Mouse (Mus musculus) limb, embryonic 14.5 days (tissue): Measurements from ENCODE around the gene Sec14l3. TPM values are rescaled to one million over a fixed set of nuclear protein-coding genes. Genes with fewer than 3 reads are reported as not detected.

Experiments
- ATAC-seq: fragments of 200-750 bp; cut with Nextera tagmentation; 2 replicates; pipeline ENCODE4 v1.8.0; 2017; ENCODE audit warnings: low read depth, moderate number of reproducible peaks, moderate TSS enrichment; ENCODE audit not compliant: low FRiP score
- DNase-seq: peaks from one replicate; pipeline ENCODE4 v3.0.0-alpha.2; 2015; ENCODE audit warnings: low spot score
- H3K27ac ChIP-seq: fragments of 300-500 bp; sonication (generic); replicated peaks from 2 replicates; pipeline ENCODE4 v1.5.1; 2014; ENCODE audit warnings: low read depth, mild to moderate bottlenecking, low read length, moderate library complexity, mixed read lengths
- H3K27me3 ChIP-seq: fragments of 300-500 bp; sonication (generic); 2 replicates; pipeline ENCODE4 v1.6.1; 2014; ENCODE audit warnings: low read length, mixed read lengths; ENCODE audit not compliant: control insufficient read depth, insufficient read depth
- H3K36me3 ChIP-seq: fragments of 300-500 bp; sonication (generic); 2 replicates; pipeline ENCODE4 v1.6.1; 2014; ENCODE audit warnings: mild to moderate bottlenecking, low read length, moderate library complexity, mixed read lengths; ENCODE audit not compliant: control insufficient read depth, insufficient read depth
- H3K4me1 ChIP-seq: fragments of 300-500 bp; sonication (generic); 2 replicates; pipeline ENCODE4 v1.6.1; 2014; ENCODE audit warnings: antibody characterized with exemption, low read length, mixed read lengths; ENCODE audit not compliant: control insufficient read depth, insufficient read depth
- H3K4me2 ChIP-seq: fragments of 300-500 bp; sonication (generic); replicated peaks from 2 replicates; pipeline ENCODE4 v1.6.1; 2014; ENCODE audit warnings: low read depth, mild to moderate bottlenecking, low read length, moderate library complexity; ENCODE audit not compliant: severe bottlenecking
- H3K4me3 ChIP-seq: fragments of 300-500 bp; sonication (generic); replicated peaks from 2 replicates; pipeline ENCODE4 v1.5.1; 2014; ENCODE audit warnings: low read length
- H3K9ac ChIP-seq: fragments of 300-500 bp; sonication (generic); 2 replicates; pipeline ENCODE4 v1.6.1; 2014; ENCODE audit warnings: mild to moderate bottlenecking, low read depth, low read length, moderate library complexity; ENCODE audit not compliant: severe bottlenecking
- H3K9me3 ChIP-seq: fragments of 300-500 bp; sonication (generic); 2 replicates; pipeline ENCODE4 v1.6.1; 2016; ENCODE audit warnings: low read length; ENCODE audit not compliant: control insufficient read depth
- POLR2A ChIP-seq: fragments of 200-500 bp; IDR thresholded peaks from 2 replicates; pipeline ENCODE4 v1.8.0; 2012; ENCODE audit warnings: inconsistent platforms, mild to moderate bottlenecking, moderate library complexity, borderline replicate concordance; ENCODE audit not compliant: insufficient read depth, insufficient read length; ENCODE audit errors: extremely low read depth
- WGBS: fragments of 180-500 bp; shearing (Covaris S2); extraction: QIAGEN DNeasy Blood & Tissue Kit; methylation state at CpG from one replicate; pipeline ENCODE4 v1.1.7; 2014; 5-methylcytosine and 5-hydroxymethylcytosine counted together
- polyA plus RNA-seq, 2 experiments: library from polyadenylated mRNA; depleted of rRNA in 1 of 2; stranded (reverse) in 1 of 2; unstranded in 1 of 2; fragments of >200 nt; fragmentation: Nextera tagmentation in 1 of 2; extraction: Ambion mirVana in 1 of 2; gene quantifications; 2 replicates each; pipeline versions ENCODE4 v1.2.1 to v1.2.3; 2012 to 2014

Sec14l3 gene
- polyA plus RNA-seq, 2 experiments, result not detected

GRCm38 (mm10) chr11:4027561-4028334 lies 36.9 kb upstream of the Sec14l3 start:
- Histone ChIP-seq H3K9me3 (no peaks in the 10 kb centered on the region), H3K36me3 (no peaks in the 10 kb centered on the region), H3K9ac (no peak overlapping the region), H3K27ac (no peak overlapping the region), H3K27me3 (no peaks in the 10 kb centered on the region), H3K4me1 (no peaks in the 10 kb centered on the region), H3K4me3 (no peak overlapping the region), H3K4me2 (no peak overlapping the region)
- WGBS, result 74% methylated on average over 9 of the region's 9 CpGs
- no peak for TF ChIP-seq POLR2A
- ATAC-seq (no peak), DNase-seq (no peak)

DNA sequence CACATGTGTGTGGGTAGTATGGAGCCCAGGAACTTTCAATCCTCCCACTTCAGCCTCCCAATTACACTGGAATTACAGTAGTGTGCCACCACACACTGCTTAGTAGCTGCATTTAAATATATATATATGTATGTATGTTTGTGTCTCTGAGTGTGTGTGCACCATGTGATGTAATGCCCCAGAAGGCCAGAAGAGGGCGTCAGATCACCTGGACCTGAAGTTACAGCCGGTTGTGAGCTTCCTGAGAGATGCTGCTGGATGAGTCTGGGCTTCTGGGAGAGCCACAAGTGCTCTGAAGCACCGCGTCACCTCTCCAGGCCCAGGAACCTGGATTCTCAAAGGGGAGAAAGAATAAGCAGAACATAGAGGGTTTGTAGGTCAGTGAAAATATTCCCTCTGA lies 35.3 kb upstream of the Sec14l3 start:
- no peak for TF ChIP-seq POLR2A
- no peak for DNase-seq
- ATAC-seq, result no peak
- H3K4me3 ChIP-seq, result no peak overlapping the region
- no peaks in the 10 kb centered on the region for H3K27me3 ChIP-seq
- H3K36me3 ChIP-seq, result no peaks in the 10 kb centered on the region
- H3K9me3 ChIP-seq, result no peaks in the 10 kb centered on the region
- no peak overlapping the region for H3K27ac ChIP-seq
- H3K9ac ChIP-seq, result no peak overlapping the region
- no peaks in the 10 kb centered on the region for H3K4me1 ChIP-seq
- no peak overlapping the region for H3K4me2 ChIP-seq
- 78% methylated on average over 4 of the region's 4 CpGs for WGBS

DNA sequence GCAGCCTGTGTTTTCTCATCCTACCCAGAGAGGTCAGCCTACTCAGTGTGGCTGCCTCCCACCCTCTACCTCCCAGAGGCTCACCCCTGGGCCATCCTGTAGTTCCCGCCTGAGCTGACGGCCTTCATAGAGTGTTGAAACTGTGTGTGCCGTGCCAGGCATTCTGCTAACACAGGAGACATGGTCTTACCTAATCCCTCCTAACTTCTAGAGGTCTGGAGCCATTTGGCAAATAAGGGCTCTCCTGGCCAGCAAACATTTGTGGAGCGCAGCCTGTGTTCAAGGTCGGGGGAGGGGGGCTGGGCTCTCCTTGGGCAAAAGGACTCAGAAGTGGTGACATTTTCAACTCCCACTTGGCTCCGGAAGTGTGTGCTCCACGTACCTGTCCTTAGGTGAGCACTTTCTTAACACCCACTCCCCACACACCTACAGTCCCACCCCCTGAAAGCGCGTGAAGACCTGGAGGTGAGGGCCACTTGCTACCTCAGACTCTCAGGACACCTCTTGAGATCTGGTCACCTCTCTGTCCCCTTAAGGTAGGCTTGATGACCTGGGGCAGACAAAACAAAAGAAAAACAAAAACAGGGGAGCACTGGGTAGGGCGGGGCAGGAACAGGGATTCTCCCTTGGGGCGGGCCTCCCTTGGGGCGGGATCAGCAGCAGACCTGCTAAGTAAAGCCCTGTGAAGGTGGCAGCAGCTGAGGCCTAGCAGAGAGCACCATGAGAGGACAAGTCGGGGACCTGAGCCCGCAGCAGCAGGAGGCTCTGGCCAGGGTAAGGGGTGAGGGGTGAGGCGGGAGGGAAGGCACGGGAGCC lies 33.3 kb upstream of the Sec14l3 start, which contains the start of gene Sec14l4:
Gene Sec14l4, plus strand, starts transcription at position 337 of the 816 bp plus-strand sequence.
- no peak for TF ChIP-seq POLR2A
- no peak within 1 kb of the TSS for H3K4me3 ChIP-seq
- DNase-seq (no peak), ATAC-seq (no peak)
- no peaks in the 10 kb centered on the region for H3K9me3 ChIP-seq
- H3K27me3 ChIP-seq, result no peaks in the 10 kb centered on the region
- no peaks in the 10 kb centered on the region for H3K36me3 ChIP-seq
- no peaks in the 10 kb centered on the region for H3K4me1 ChIP-seq
- H3K4me2 ChIP-seq, result no peak within 1 kb of the TSS
- H3K27ac ChIP-seq, result no peak within 1 kb of the TSS
- WGBS, result 33% methylated on average over 14 of the region's 16 CpGs
- H3K9ac ChIP-seq, result no peak within 1 kb of the TSS

DNA sequence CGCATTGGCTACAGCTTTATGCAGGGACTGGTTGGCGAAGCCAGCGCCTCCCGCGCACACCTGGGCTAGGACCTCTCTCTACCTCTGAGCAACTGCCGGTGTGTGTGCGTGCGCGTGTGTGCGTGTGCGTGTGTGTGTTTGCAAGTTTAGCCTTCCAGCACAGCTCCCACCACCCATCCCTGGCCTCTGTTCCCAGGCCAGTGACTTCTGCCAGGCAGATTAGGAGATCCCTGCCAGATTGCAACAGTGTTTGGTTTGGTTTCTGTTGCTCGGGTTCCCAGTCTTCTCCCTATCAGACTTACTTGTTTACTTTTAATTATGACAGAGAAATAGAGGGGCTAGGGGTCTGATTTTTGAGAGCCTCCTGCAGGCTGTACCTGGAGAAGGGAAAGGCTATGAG lies 32.7 kb upstream of the Sec14l3 start:
- Histone ChIP-seq H3K27me3 (no peaks in the 10 kb centered on the region), H3K4me1 (no peaks in the 10 kb centered on the region), H3K9me3 (no peaks in the 10 kb centered on the region), H3K36me3 (no peaks in the 10 kb centered on the region), H3K4me2 (no peak overlapping the region), H3K27ac (no peak overlapping the region), H3K4me3 (no peak overlapping the region), H3K9ac (no peak overlapping the region)
- DNase-seq, result no peak
- WGBS, result 18% methylated on average over 12 of the region's 12 CpGs
- TF ChIP-seq POLR2A, result no peak
- no peak for ATAC-seq

DNA sequence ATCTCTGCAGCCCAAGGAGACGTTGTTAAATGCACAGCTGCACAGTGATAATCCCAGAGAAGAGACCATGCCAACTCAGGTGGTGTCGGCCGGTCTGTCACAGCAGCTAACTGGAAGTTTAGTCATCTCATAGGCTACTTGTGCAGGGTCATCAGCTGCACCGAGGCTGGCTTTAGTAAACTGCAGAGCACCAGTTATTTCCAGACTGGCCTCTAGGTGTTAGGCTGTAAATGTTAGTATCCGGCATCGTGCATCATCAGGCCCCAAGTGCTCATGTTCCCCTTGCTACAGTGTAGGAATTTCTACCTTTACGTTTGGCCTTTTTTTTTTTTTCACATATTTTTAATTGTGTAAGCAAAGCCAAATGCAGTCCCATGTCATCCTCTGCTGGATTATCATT lies 31.2 kb upstream of the Sec14l3 start:
- no peak overlapping the region for H3K27ac ChIP-seq
- WGBS, result 51% methylated on average over 7 of the region's 7 CpGs
- DNase-seq (no peak), ATAC-seq (no peak)
- H3K9ac ChIP-seq, result no peak overlapping the region
- H3K9me3 ChIP-seq, result no peaks in the 10 kb centered on the region
- no peaks in the 10 kb centered on the region for H3K36me3 ChIP-seq
- no peaks in the 10 kb centered on the region for H3K4me1 ChIP-seq
- no peak overlapping the region for H3K4me3 ChIP-seq
- H3K4me2 ChIP-seq, result no peak overlapping the region
- TF ChIP-seq POLR2A, result no peak
- no peaks in the 10 kb centered on the region for H3K27me3 ChIP-seq
